Mouse (Mus musculus): ENCODE results near the gene Hmgb2.

GRCm38 (mm10) chr8:57534495-57534894 is 22.8 kb downstream of the Hmgb2 start:
- TF ChIP-seq CTCF (IDR thresholded peaks at IDR 0.05; ENCODE audit: borderline replicate concordance, insufficient read depth, low read depth, low read length) (no peak), POLR2A (IDR thresholded peaks at IDR 0.05; ENCODE audit: borderline replicate concordance, insufficient read depth, low read length) (no peak)
